Mouse (Mus musculus) T-helper 2 cell (primary cell): ENCODE measurements around the gene Zranb3.

Source experiments
- in situ Hi-C: fragments of 300-600 bp; cut with MboI, MseI; formaldehyde crosslinking; loops from one replicate; pipeline ENCODE4 v1.15.1; 2025; ENCODE audit warnings: high pct_unique_total_duplicates

Gene Zranb3

GRCm38 (mm10) chr1:128102641-128103461 lies at the start of gene Zranb3, which contains the start of gene R3hdm1:
Gene Zranb3 (minus strand): TSS chr1:128103047.
Gene R3hdm1 (plus strand): TSS chr1:128103301.
- in situ Hi-C loops: no loop called here

- in situ Hi-C loops: no loop called here
These were observed 38.9 kb upstream of the Zranb3 start for GRCm38 (mm10) chr1:128141737-128142136.

- in situ Hi-C loops: no loop called here
These were observed 38.2 kb upstream of the Zranb3 start for GRCm38 (mm10) chr1:128141039-128141438.

DNA sequence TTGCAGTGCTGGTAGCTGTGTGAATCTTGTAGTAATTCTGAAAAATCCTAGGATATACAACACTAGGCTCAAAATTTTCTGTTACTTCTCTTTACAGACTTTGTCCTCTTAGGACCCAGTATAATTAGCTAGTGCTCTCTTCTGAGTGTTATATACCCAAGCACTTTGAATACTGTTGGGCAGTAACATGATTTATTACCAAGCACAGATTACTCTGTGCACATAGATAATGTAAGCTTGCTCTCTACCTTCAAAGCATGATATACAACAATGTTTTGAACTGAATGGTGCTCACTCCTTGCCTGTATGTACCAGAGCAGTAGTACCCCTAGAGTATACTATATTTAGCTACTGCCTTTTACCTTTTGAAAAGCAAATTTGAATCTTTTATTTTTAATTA lies 33.4 kb upstream of the Zranb3 start:
- in situ Hi-C loops: loop anchor here (10.0 kb wide), 1 partner anchor 949 kb away; no protein-coding TSS in a partner anchor

GRCm38 (mm10) chr1:128120913-128121627 lies 18.2 kb upstream of the Zranb3 start:
- in situ Hi-C loops: no loop called here

GRCm38 (mm10) chr1:128103520-128104088 lies 757 bp upstream of the Zranb3 start:
- in situ Hi-C loops: no loop called here

GRCm38 (mm10) chr1:128102251-128102640 lies 601 bp downstream of the Zranb3 start:
- in situ Hi-C loops: no loop called here

- in situ Hi-C loops: no loop called here
These were observed 4.5 kb downstream of the Zranb3 start for GRCm38 (mm10) chr1:128098309-128098708.

- in situ Hi-C loops: no loop called here
These were observed 8.2 kb downstream of the Zranb3 start for GRCm38 (mm10) chr1:128094686-128095085.

- in situ Hi-C loops: no loop called here
These were observed 20.0 kb downstream of the Zranb3 start for GRCm38 (mm10) chr1:128082800-128083199.

- in situ Hi-C loops: no loop called here
These were observed 21.0 kb downstream of the Zranb3 start for GRCm38 (mm10) chr1:128081873-128082272.

GRCm38 (mm10) chr1:128080936-128081696 lies 21.7 kb downstream of the Zranb3 start:
- in situ Hi-C loops: no loop called here

DNA sequence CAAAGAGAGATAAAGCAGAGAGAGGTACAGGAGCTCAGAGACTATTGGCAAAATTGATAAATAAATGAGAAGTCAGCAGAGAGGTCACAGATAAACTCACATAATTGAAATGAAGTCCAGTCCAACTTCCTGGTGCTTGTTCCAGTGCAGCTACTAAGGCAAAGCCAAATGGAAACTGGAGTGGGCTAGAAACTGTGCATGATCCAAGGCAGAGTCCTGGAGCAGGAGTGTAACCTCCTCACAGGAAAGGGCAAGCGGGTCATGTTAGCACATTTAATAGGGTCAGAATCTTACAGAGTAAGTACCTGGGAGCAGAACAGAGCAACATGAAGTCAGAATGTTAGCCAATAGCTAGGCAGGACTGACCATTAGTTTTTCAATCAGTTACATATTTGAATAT lies 24.2 kb downstream of the Zranb3 start:
- in situ Hi-C loops: no loop called here

GRCm38 (mm10) chr1:128077788-128078187 lies 25.1 kb downstream of the Zranb3 start:
- in situ Hi-C loops: no loop called here

DNA sequence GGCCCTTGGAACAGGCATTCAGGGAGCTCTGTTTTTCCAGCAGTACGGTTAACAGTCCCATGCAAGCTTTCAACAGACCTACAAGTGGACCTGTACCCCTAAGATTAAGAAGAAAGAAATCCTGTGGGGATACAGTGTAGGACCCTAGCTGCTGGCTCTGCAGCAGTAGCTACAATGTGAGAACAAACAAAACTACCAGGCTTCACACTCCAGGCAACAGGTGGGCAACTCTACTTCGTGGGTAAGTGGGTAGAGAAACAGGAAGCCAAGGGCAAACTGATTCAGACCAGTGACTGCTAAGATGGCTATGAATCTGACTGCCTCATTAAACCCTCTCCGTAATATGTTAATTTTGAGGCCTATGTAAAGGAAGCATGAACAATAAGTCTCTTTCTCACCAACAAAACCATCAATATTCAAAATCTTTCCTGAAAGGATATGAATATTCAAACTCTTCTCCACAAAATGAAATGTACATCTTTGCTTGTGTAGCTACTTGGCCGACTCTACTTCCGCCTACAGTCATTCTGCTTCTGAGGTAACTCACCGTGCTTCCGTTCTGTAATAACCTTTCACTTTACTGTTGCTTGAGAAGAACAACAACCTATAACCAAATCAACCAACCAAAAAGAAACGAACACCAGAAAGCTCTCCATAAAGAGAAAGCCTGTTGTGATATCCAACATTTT lies 25.9 kb downstream of the Zranb3 start:
- in situ Hi-C loops: no loop called here

GRCm38 (mm10) chr1:128073051-128073450 lies 29.8 kb downstream of the Zranb3 start:
- in situ Hi-C loops: no loop called here

DNA sequence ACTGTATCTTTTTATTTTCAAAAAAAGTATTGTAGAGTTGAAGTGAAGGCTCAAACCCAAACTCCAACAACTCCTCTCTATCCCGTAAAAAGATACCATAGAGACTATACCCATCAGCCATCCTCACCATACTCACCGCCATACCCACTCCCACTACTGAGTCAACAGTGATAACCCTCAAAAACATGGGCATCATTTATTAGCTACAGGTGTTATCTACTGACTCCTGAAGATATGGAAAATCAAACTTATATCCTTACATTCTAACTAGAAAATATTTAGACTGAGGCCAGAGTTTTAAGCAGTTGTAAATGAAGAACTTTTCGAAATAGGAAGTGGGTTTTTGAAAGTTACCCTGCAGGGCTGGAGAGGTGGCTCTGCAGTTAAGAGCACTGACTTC lies 32.8 kb downstream of the Zranb3 start:
- in situ Hi-C loops: no loop called here

DNA sequence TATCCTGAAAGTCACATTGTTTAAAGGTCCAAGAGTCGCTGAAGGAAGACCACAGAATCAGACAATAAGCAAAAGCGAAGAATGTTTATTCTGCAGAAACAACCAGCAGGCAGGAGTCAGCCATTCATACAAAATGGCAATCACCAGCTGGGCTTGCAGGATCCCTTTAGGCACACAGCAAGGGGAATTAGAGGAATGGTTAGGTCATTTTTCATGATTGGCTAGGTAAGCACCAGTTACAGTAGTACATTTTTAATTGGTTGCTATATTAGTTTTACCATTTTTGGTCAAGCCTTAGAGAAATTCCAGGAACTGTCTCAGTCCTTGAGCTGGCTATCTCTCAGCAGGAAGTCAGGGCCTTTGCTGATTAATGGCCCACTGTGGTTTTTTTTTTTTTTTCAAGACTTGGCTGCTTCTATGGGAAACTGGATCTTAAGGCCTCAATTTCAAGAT lies 33.9 kb downstream of the Zranb3 start:
- in situ Hi-C loops: no loop called here

GRCm38 (mm10) chr1:128064716-128065115 lies 38.1 kb downstream of the Zranb3 start:
- in situ Hi-C loops: no loop called here

DNA sequence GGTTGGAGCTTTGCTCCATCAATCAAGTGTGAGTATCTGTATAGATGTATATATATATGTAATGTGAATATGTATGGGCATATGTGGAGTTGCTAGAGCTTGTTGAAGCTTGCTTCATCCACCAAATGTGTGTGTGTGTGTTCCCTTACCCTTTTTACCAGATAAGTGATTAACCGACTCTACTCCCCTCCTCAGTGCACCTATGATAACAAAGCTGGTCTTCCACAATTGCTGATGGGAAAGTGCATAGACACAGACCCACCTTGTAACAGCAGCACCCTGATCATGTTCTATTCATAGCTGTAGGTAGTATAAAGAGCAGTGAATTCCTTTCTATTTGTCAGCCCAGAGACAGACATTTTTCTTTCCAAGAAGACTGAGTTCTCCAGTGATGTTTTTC lies 40.7 kb downstream of the Zranb3 start:
- in situ Hi-C loops: no loop called here

GRCm38 (mm10) chr1:128061401-128061800 lies 41.4 kb downstream of the Zranb3 start:
- in situ Hi-C loops: no loop called here
